Mouse (Mus musculus) intestine, embryonic 16.5 days (tissue): Measurements from ENCODE around the gene Ogt. TPM values are rescaled to one million over a fixed set of nuclear protein-coding genes. Genes with fewer than 3 reads are reported as not detected.

Source experiments
- ATAC-seq: fragments of 200-750 bp; cut with Nextera tagmentation; 2 replicates; pipeline ENCODE4 v1.8.0; 2017; ENCODE audit warnings: moderate TSS enrichment, moderate library complexity
- H3K27ac ChIP-seq: fragments of 300-500 bp; sonication (generic); 2 replicates; pipeline ENCODE4 v1.5.1; 2014; ENCODE audit warnings: mild to moderate bottlenecking, low read length
- H3K27me3 ChIP-seq: fragments of 300-500 bp; sonication (generic); replicated peaks from 2 replicates; pipeline ENCODE4 v1.6.1; 2014; ENCODE audit warnings: low read length, control low read depth, mixed read lengths; ENCODE audit not compliant: control insufficient read depth, insufficient read depth
- H3K36me3 ChIP-seq: fragments of 300-500 bp; sonication (generic); 2 replicates; pipeline ENCODE4 v1.6.1; 2014; ENCODE audit warnings: low read length, control low read depth; ENCODE audit not compliant: control insufficient read depth, insufficient read depth
- H3K4me1 ChIP-seq: fragments of 300-500 bp; sonication (generic); 2 replicates; pipeline ENCODE4 v1.6.1; 2014; ENCODE audit warnings: low read length, control low read depth, mixed read lengths; ENCODE audit not compliant: control insufficient read depth, insufficient read depth
- H3K4me2 ChIP-seq: fragments of 300-500 bp; sonication (generic); 2 replicates; pipeline ENCODE4 v1.6.1; 2014; ENCODE audit warnings: low read depth, low read length, control low read depth
- H3K4me3 ChIP-seq: fragments of 300-500 bp; sonication (generic); 2 replicates; pipeline ENCODE4 v1.5.1; 2014; ENCODE audit warnings: mild to moderate bottlenecking, low read length
- H3K9ac ChIP-seq: fragments of 300-500 bp; sonication (generic); 2 replicates; pipeline ENCODE4 v1.6.1; 2014; ENCODE audit warnings: low read depth, low read length
- H3K9me3 ChIP-seq: fragments of 300-500 bp; sonication (generic); 2 replicates; pipeline ENCODE4 v1.6.1; 2016; ENCODE audit warnings: low read length, control low read depth; ENCODE audit not compliant: control insufficient read depth
- WGBS: fragments of 180-500 bp; shearing (Covaris S2); extraction: QIAGEN DNeasy Blood & Tissue Kit; methylation state at CpG from one replicate; pipeline ENCODE4 v1.1.7; 2014; 5-methylcytosine and 5-hydroxymethylcytosine counted together
- polyA plus RNA-seq: library from polyadenylated mRNA; unstranded; fragments of >200 nt; fragmentation: Nextera tagmentation; extraction: Ambion mirVana; gene quantifications from 2 replicates; pipeline ENCODE4 v1.2.1, GENCODE M21; 2015

Ogt gene
- polyA plus RNA-seq, 1 experiment from 2014 or later = 94.0 TPM

- no peak for ATAC-seq
- WGBS = 9% methylated on average over 6 of the region's 6 CpGs
Measured at GRCm38 (mm10) chrX:101641161-101641530, 1.3 kb downstream of the Ogt start.

GRCm38 (mm10) chrX:101642091-101642490 is 2.2 kb downstream of the Ogt start:
- no peaks in the 10 kb centered on the region for H3K36me3 ChIP-seq
- H3K4me2 ChIP-seq = peak overlapping the region; percentile 54
- H3K9me3 ChIP-seq = no peaks in the 10 kb centered on the region
- peaks cover 5% of the 10 kb centered on the region; the same call in 1 of the 2 replicates for H3K27me3 ChIP-seq
- no peaks in the 10 kb centered on the region; the same call in 1 of the 2 replicates for H3K4me1 ChIP-seq
- H3K4me3 ChIP-seq = peak overlapping the region; percentile 42
- 11% methylated on average over 5 of the region's 5 CpGs for WGBS
- no peak overlapping the region for H3K27ac ChIP-seq
- no peak for ATAC-seq
- no peak overlapping the region for H3K9ac ChIP-seq

More at GRCm38 (mm10) chrX:101641161-101641530, 1.3 kb downstream of the Ogt start:
- peak overlapping the region; percentile 69; the same call in 1 of the 2 replicates for H3K27ac ChIP-seq
- peaks cover 5% of the 10 kb centered on the region; the same call in 1 of the 2 replicates for H3K27me3 ChIP-seq
- H3K4me1 ChIP-seq = no peaks in the 10 kb centered on the region; the same call in 1 of the 2 replicates
- no peaks in the 10 kb centered on the region for H3K36me3 ChIP-seq
- peak overlapping the region; percentile 73 for H3K9ac ChIP-seq
- H3K4me3 ChIP-seq = peak overlapping the region; percentile 69
- H3K4me2 ChIP-seq = peak overlapping the region; percentile 45
- no peaks in the 10 kb centered on the region for H3K9me3 ChIP-seq

GRCm38 (mm10) chrX:101645286-101645685 is 5.4 kb downstream of the Ogt start:
- Histone ChIP-seq H3K9ac (no peak overlapping the region), H3K27me3 (0 out of 2 replicates have a peak, but pooled peaks cover 5% of the 10 kb centered on the region), H3K27ac (no peak overlapping the region), H3K9me3 (no peaks in the 10 kb centered on the region), H3K4me3 (no peak overlapping the region), H3K36me3 (no peaks in the 10 kb centered on the region), H3K4me2 (no peak overlapping the region), H3K4me1 (no peaks in the 10 kb centered on the region; the same call in 1 of the 2 replicates)
- WGBS = 54% methylated on average over 2 of the region's 2 CpGs
- ATAC-seq = 0 out of 2 replicates have a peak, but pooled peaks have one; percentile 64

DNA sequence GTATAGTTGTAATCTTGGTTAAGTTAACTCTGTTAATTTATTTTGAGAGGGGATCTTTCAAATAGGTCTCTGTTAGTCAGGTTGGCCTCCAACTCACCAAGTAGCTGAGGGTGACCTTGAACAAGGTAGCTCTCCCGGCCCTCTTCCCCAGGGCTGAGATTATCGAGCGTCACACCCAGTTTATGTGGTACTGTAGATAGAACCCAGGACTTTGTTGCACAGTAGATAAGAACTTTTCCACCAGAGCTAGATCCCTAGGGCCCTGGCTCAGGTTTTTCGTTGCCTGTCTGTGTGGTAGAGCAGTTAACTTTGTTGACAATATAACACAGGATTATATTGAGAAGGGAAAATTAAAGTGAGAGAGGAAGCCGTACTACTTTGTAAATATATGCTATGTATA is 6.8 kb downstream of the Ogt start:
- Histone ChIP-seq H3K4me3 (no peak overlapping the region), H3K9me3 (no peaks in the 10 kb centered on the region), H3K27me3 (no peaks in the 10 kb centered on the region), H3K4me1 (no peaks in the 10 kb centered on the region; the same call in 1 of the 2 replicates), H3K36me3 (no peaks in the 10 kb centered on the region), H3K9ac (no peak overlapping the region), H3K27ac (no peak overlapping the region), H3K4me2 (no peak overlapping the region)
- 65% methylated on average over 5 of the region's 5 CpGs for WGBS
- ATAC-seq = no peak

DNA sequence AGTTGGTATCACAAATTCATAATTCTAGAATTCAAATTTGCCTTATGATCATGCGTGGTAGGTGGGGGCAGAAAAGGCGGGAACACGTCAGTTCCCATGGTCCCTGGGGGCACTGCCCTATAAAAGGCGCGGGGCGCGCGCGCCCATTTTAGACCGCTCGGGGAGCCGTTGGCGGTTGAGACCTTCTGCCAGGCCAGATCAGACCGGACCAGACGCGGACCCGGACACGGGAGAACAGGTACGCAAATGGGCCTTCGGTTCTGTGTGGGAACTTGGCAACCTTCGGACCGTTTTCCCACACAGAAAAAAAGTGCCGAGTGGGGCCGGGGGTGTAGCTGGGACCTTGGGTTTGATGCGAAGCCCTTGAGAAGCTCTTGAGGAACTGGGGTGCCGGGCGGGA is 55.8 kb downstream of the Ogt start:
- H3K9ac ChIP-seq = no peak overlapping the region
- H3K27ac ChIP-seq = no peak overlapping the region
- H3K9me3 ChIP-seq = peaks cover 11% of the 10 kb centered on the region; the same call in 1 of the 2 replicates
- no peak overlapping the region for H3K4me2 ChIP-seq
- H3K27me3 ChIP-seq = no peaks in the 10 kb centered on the region
- ATAC-seq = no peak
- H3K4me3 ChIP-seq = no peak overlapping the region
- WGBS = 94% methylated on average over 27 of the region's 27 CpGs
- H3K4me1 ChIP-seq = no peaks in the 10 kb centered on the region
- H3K36me3 ChIP-seq = no peaks in the 10 kb centered on the region

- Histone ChIP-seq H3K9ac (no peak overlapping the region), H3K4me1 (no peaks in the 10 kb centered on the region), H3K4me3 (no peak overlapping the region), H3K4me2 (no peak overlapping the region), H3K27me3 (no peaks in the 10 kb centered on the region), H3K27ac (no peak overlapping the region), H3K36me3 (no peaks in the 10 kb centered on the region), H3K9me3 (peaks cover 11% of the 10 kb centered on the region; the same call in 1 of the 2 replicates)
- ATAC-seq = no peak
- 71% methylated on average over 35 of the region's 54 CpGs for WGBS
Measured at GRCm38 (mm10) chrX:101697537-101697936, 57.7 kb downstream of the Ogt start.

- ATAC-seq = no peak
- no peaks in the 10 kb centered on the region for H3K27me3 ChIP-seq
- no peak overlapping the region for H3K9ac ChIP-seq
- no peak overlapping the region for H3K4me2 ChIP-seq
- H3K27ac ChIP-seq = no peak overlapping the region
- H3K9me3 ChIP-seq = peaks cover 11% of the 10 kb centered on the region; the same call in 1 of the 2 replicates
- 64% methylated on average over 23 of the region's 23 CpGs for WGBS
- no peaks in the 10 kb centered on the region for H3K36me3 ChIP-seq
- no peak overlapping the region for H3K4me3 ChIP-seq
- H3K4me1 ChIP-seq = no peaks in the 10 kb centered on the region
Measured at GRCm38 (mm10) chrX:101698232-101698631, 58.4 kb downstream of the Ogt start.

GRCm38 (mm10) chrX:101705111-101705510 is 65.3 kb downstream of the Ogt start:
- Histone ChIP-seq H3K9ac (no peak overlapping the region), H3K27ac (no peak overlapping the region), H3K9me3 (no peaks in the 10 kb centered on the region), H3K36me3 (no peaks in the 10 kb centered on the region), H3K4me3 (no peak overlapping the region), H3K27me3 (no peaks in the 10 kb centered on the region; the same call in 1 of the 2 replicates), H3K4me2 (no peak overlapping the region), H3K4me1 (no peaks in the 10 kb centered on the region)
- no peak for ATAC-seq
- WGBS = 84% methylated on average over 7 of the region's 7 CpGs

- Histone ChIP-seq H3K36me3 (no peaks in the 10 kb centered on the region), H3K4me1 (no peaks in the 10 kb centered on the region), H3K4me2 (no peak overlapping the region), H3K27me3 (0 out of 2 replicates have a peak, but pooled peaks cover 3% of the 10 kb centered on the region), H3K9me3 (no peaks in the 10 kb centered on the region), H3K4me3 (no peak overlapping the region), H3K27ac (no peak overlapping the region), H3K9ac (no peak overlapping the region)
- 75% methylated on average over 1 of the region's 1 CpGs for WGBS
- ATAC-seq = no peak
Measured at GRCm38 (mm10) chrX:101720401-101720800, 80.5 kb downstream of the Ogt start.

DNA sequence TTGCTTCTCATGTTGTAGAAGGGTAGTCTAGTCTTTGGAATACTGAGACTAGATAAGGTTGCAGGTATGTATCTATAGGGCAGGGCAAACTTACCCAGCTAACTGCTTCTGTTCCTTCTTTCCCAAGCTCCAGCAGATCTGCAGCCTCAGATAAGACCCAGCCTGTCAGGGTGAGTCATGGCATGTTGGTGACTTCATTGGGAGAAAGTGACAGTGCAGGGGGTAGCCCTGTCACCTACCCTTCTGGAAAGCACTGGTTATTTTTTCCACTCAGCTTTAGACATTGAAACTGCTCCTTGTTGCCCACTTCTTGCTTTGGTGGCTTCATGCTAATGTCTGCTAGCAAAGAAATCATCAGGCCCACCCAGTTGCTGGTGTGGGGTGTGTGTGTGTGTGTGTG is 90.2 kb downstream of the Ogt start:
- Histone ChIP-seq H3K4me2 (no peak overlapping the region), H3K36me3 (no peaks in the 10 kb centered on the region), H3K9me3 (no peaks in the 10 kb centered on the region), H3K27ac (no peak overlapping the region), H3K4me1 (no peaks in the 10 kb centered on the region), H3K27me3 (no peaks in the 10 kb centered on the region; the same call in 1 of the 2 replicates), H3K9ac (no peak overlapping the region), H3K4me3 (no peak overlapping the region)
- peak; percentile 57; the same call in 1 of the 2 replicates for ATAC-seq
